Mouse (Mus musculus): ENCODE data around the gene Hdac9. TPM values are rescaled to one million over a fixed set of nuclear protein-coding genes. Genes with fewer than 3 reads are reported as not detected.

The Hdac9 gene
- polyA plus RNA-seq, 1 experiment from 2014 or later: 8.8 TPM

DNA sequence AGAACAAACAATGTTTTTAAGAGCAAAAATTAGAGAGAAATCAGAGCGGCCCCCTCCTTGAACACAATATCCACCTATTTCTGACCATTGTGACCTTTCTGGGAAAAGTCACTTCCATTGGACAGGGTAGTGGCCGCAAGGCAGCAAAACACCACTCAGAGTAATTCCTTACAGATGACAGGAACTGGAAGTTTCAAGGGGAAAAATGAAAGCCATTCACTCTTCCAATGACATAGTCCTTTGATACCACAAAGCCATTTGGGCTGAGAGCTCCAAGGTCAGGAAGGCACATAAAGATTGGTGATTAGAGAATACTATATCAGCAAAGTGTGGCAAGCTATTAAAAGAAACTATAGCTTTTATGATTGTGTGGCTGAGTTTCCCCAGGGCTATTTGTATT, 574.1 kb downstream of the Hdac9 start:
- no peak overlapping the region for H3K9ac ChIP-seq
- no peaks in the 10 kb centered on the region for H3K36me3 ChIP-seq
- H3K4me2 ChIP-seq (replicated peaks): no peak overlapping the region
- no peak overlapping the region for H3K4me3 ChIP-seq
- H3K9me3 ChIP-seq: no peaks in the 10 kb centered on the region
- 58% methylated on average over 2 of the region's 2 CpGs for WGBS
- no peaks in the 10 kb centered on the region for H3K4me1 ChIP-seq
- H3K27ac ChIP-seq: no peak overlapping the region
- H3K27me3 ChIP-seq (replicated peaks): no peaks in the 10 kb centered on the region
- no peak for ATAC-seq (ENCODE audit: low FRiP score, low read depth)

DNA sequence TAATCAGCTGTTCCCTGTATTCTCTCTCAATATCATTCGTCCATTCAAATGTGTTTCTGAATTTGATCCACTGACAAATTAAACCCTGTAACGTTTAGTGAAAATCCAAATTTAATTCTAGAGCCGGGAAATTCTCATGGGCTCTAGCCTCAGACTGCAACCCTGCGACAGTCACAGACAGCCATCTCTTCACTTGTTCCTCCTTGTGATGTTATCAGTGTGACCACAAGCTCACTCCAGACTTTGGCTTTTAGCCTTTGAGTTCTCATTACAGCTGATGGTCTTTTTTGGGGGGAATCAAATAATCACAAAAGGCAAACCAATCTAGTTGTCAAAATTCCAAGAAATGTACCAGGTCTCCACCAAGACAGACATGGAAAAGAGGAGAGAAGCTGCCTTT, 578.0 kb downstream of the Hdac9 start:
- no peak overlapping the region for H3K27ac ChIP-seq
- H3K4me2 ChIP-seq (replicated peaks): no peak overlapping the region
- H3K36me3 ChIP-seq: no peaks in the 10 kb centered on the region
- no peaks in the 10 kb centered on the region for H3K9me3 ChIP-seq
- 91% methylated on average over 4 of the region's 4 CpGs for WGBS
- H3K27me3 ChIP-seq (replicated peaks): no peaks in the 10 kb centered on the region
- no peaks in the 10 kb centered on the region; the same call in 1 of the 2 replicates for H3K4me1 ChIP-seq
- no peak overlapping the region for H3K9ac ChIP-seq
- ATAC-seq (ENCODE audit: low FRiP score, low read depth): no peak
- no peak overlapping the region for H3K4me3 ChIP-seq

DNA sequence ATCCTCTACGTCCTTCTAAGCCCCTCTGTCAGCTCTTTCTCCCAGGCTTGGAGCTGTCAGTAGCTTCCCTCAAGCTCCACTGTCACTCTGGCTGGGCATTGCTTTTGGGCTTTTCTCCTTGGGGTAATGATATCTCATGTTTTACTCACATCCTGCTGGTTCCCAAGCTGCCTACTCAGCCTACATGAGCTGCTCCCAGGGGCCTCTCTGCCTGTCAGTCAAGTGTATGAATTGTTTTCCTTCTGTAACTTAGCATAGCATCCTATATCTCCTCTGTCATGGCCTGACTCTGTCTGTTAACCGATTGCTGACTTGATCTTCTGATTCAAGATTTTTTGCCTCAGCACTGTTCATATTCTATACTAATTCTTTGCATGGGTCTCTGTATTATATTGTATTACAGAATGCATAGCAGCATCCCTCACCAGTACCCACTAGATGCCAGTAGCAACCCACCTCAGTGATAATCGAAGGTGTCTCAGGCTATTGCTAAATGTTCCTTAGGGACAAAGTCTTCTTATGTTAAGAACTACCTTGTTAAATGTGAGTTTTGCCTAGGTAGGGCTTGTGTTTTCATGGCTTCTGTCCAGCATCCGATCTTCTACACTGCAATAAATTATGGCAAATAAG, 582.3 kb downstream of the Hdac9 start:
- Histone ChIP-seq H3K36me3 (no peaks in the 10 kb centered on the region), H3K27me3 (replicated peaks) (no peaks in the 10 kb centered on the region), H3K4me1 (no peaks in the 10 kb centered on the region; the same call in 1 of the 2 replicates), H3K9ac (no peak overlapping the region), H3K27ac (no peak overlapping the region), H3K4me3 (no peak overlapping the region), H3K9me3 (no peaks in the 10 kb centered on the region), H3K4me2 (replicated peaks) (no peak overlapping the region)
- ATAC-seq (ENCODE audit: low FRiP score, low read depth): no peak
- 77% methylated on average over 4 of the region's 4 CpGs for WGBS

DNA sequence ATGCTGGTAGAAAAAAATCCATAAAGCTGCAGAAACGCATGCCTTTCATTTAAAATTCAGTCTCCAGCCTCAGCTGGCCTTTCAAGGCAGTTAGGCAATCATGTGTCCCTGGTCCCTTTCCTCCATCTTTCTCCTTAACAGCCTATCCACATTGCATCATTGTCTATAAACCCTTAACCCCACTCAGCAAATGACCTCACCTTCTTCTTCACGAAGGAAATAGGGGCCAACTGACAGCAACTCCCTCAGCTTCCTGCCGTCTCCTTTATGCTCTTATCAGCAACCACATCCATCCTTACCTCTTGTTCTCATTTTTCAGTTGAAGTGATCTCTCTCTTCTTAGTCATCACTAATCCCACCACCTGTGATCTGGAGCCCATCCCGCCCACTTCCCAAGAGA, 584.0 kb downstream of the Hdac9 start:
- Histone ChIP-seq H3K9ac (no peak overlapping the region), H3K27ac (no peak overlapping the region), H3K4me2 (replicated peaks) (no peak overlapping the region), H3K27me3 (replicated peaks) (no peaks in the 10 kb centered on the region), H3K4me3 (no peak overlapping the region), H3K9me3 (no peaks in the 10 kb centered on the region), H3K36me3 (no peaks in the 10 kb centered on the region), H3K4me1 (no peaks in the 10 kb centered on the region; the same call in 1 of the 2 replicates)
- 65% methylated on average over 4 of the region's 4 CpGs for WGBS
- ATAC-seq (ENCODE audit: low FRiP score, low read depth): no peak

- Histone ChIP-seq H3K9me3 (no peaks in the 10 kb centered on the region), H3K27ac (no peak overlapping the region), H3K4me2 (replicated peaks) (no peak overlapping the region), H3K27me3 (replicated peaks) (no peaks in the 10 kb centered on the region), H3K9ac (no peak overlapping the region), H3K36me3 (no peaks in the 10 kb centered on the region), H3K4me1 (no peaks in the 10 kb centered on the region), H3K4me3 (no peak overlapping the region)
- no peak for ATAC-seq (ENCODE audit: low FRiP score, low read depth)
- WGBS: 94% methylated on average over 1 of the region's 1 CpGs
Observed at GRCm38 (mm10) chr12:34327111-34327510, 589.8 kb downstream of the Hdac9 start.

GRCm38 (mm10) chr12:34312113-34312719, 604.7 kb downstream of the Hdac9 start:
- Histone ChIP-seq H3K27me3 (replicated peaks) (no peaks in the 10 kb centered on the region), H3K9me3 (no peaks in the 10 kb centered on the region)
- 84% methylated on average over 15 of the region's 15 CpGs for WGBS

GRCm38 (mm10) chr12:34305453-34305852, 611.4 kb downstream of the Hdac9 start:
- no peak overlapping the region for H3K4me3 ChIP-seq
- no peaks in the 10 kb centered on the region for H3K4me1 ChIP-seq
- no peak overlapping the region for H3K9ac ChIP-seq
- no peaks in the 10 kb centered on the region for H3K36me3 ChIP-seq
- H3K4me2 ChIP-seq (replicated peaks): no peak overlapping the region
- H3K27ac ChIP-seq: no peak overlapping the region
- H3K27me3 ChIP-seq (replicated peaks): no peaks in the 10 kb centered on the region
- no peak for ATAC-seq (ENCODE audit: low FRiP score, low read depth)
- no peaks in the 10 kb centered on the region for H3K9me3 ChIP-seq
- 66% methylated on average over 3 of the region's 3 CpGs for WGBS

More at GRCm38 (mm10) chr12:34312113-34312719, 604.7 kb downstream of the Hdac9 start:
- Histone ChIP-seq H3K4me3 (no peak overlapping the region), H3K4me1 (no peaks in the 10 kb centered on the region), H3K36me3 (no peaks in the 10 kb centered on the region), H3K27ac (no peak overlapping the region), H3K9ac (no peak overlapping the region), H3K4me2 (replicated peaks) (no peak overlapping the region)
- no peak for ATAC-seq (ENCODE audit: low FRiP score, low read depth)

GRCm38 (mm10) chr12:34292346-34292745, 624.5 kb downstream of the Hdac9 start:
- H3K27me3 ChIP-seq (replicated peaks): no peaks in the 10 kb centered on the region
- WGBS: 74% methylated on average over 7 of the region's 7 CpGs
- no peak overlapping the region for H3K4me3 ChIP-seq
- H3K4me2 ChIP-seq (replicated peaks): no peak overlapping the region
- H3K9ac ChIP-seq: no peak overlapping the region
- no peaks in the 10 kb centered on the region for H3K36me3 ChIP-seq
- no peak for ATAC-seq (ENCODE audit: low FRiP score, low read depth)
- H3K27ac ChIP-seq: no peak overlapping the region
- H3K4me1 ChIP-seq: no peaks in the 10 kb centered on the region
- no peaks in the 10 kb centered on the region for H3K9me3 ChIP-seq

- H3K4me1 ChIP-seq: no peaks in the 10 kb centered on the region
- no peak for ATAC-seq (ENCODE audit: low FRiP score, low read depth)
- no peak overlapping the region for H3K4me3 ChIP-seq
- WGBS: 72% methylated on average over 2 of the region's 2 CpGs
- H3K27ac ChIP-seq: no peak overlapping the region
- H3K9me3 ChIP-seq: no peaks in the 10 kb centered on the region
- no peak overlapping the region for H3K9ac ChIP-seq
- H3K27me3 ChIP-seq (replicated peaks): no peaks in the 10 kb centered on the region
- no peaks in the 10 kb centered on the region for H3K36me3 ChIP-seq
- H3K4me2 ChIP-seq (replicated peaks): no peak overlapping the region
Observed at GRCm38 (mm10) chr12:34287218-34287617, 629.7 kb downstream of the Hdac9 start.

DNA sequence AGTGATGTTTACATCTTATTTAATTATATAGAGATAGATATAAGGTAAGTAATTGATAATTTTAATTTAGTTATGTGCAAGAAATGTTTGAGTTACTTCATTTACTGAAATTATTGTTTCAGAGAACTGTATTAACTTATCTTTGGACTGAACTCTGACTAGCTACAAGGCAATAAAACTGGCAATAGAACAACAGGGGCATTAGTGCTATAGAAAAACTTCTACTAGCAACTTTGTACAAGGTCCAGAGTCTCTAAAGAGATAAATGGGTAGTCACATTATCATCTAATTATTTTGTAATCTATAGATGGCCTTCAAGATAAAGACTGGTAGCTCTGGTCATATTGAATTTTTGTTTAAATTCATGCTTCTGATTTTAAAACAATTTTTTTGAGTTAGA, 632.0 kb downstream of the Hdac9 start:
- no peaks in the 10 kb centered on the region for H3K27me3 ChIP-seq (replicated peaks)
- H3K9ac ChIP-seq: no peak overlapping the region
- H3K4me2 ChIP-seq (replicated peaks): no peak overlapping the region
- no peak overlapping the region for H3K4me3 ChIP-seq
- H3K4me1 ChIP-seq: no peaks in the 10 kb centered on the region
- H3K27ac ChIP-seq: no peak overlapping the region
- no peaks in the 10 kb centered on the region for H3K9me3 ChIP-seq
- H3K36me3 ChIP-seq: no peaks in the 10 kb centered on the region
- no peak for ATAC-seq (ENCODE audit: low FRiP score, low read depth)

- Histone ChIP-seq H3K27ac (no peak overlapping the region), H3K4me2 (replicated peaks) (no peak overlapping the region), H3K9ac (no peak overlapping the region), H3K4me1 (no peaks in the 10 kb centered on the region), H3K4me3 (no peak overlapping the region), H3K9me3 (no peaks in the 10 kb centered on the region), H3K36me3 (no peaks in the 10 kb centered on the region), H3K27me3 (replicated peaks) (no peaks in the 10 kb centered on the region)
- no peak for ATAC-seq (ENCODE audit: low FRiP score, low read depth)
- 92% methylated on average over 3 of the region's 3 CpGs for WGBS
Observed at GRCm38 (mm10) chr12:34284396-34284795, 632.5 kb downstream of the Hdac9 start.

DNA sequence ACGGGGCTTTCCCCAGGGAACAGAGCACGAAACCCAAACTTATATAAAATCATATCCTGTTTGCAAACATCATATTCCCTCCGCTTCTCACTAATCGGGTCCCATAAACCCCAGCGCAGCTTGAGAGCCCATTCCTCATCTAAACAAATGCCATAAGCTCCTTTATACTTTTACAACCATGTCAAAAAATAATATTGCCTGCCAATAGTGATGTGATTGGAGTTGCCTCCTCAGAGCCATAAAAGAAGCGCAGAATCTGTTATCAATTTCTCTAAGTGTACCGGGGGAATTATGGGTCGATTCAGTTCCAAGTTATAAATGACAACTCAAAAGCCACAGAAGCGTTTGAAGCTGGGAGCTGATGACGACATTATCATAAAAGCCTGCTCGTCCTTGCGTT, 638.1 kb downstream of the Hdac9 start:
- no peak overlapping the region for H3K4me3 ChIP-seq
- H3K27ac ChIP-seq: no peak overlapping the region
- no peaks in the 10 kb centered on the region for H3K27me3 ChIP-seq (replicated peaks)
- H3K36me3 ChIP-seq: no peaks in the 10 kb centered on the region
- 87% methylated on average over 12 of the region's 12 CpGs for WGBS
- H3K4me2 ChIP-seq (replicated peaks): no peak overlapping the region
- no peaks in the 10 kb centered on the region for H3K9me3 ChIP-seq
- no peaks in the 10 kb centered on the region for H3K4me1 ChIP-seq
- no peak for ATAC-seq (ENCODE audit: low FRiP score, low read depth)
- no peak overlapping the region for H3K9ac ChIP-seq

DNA sequence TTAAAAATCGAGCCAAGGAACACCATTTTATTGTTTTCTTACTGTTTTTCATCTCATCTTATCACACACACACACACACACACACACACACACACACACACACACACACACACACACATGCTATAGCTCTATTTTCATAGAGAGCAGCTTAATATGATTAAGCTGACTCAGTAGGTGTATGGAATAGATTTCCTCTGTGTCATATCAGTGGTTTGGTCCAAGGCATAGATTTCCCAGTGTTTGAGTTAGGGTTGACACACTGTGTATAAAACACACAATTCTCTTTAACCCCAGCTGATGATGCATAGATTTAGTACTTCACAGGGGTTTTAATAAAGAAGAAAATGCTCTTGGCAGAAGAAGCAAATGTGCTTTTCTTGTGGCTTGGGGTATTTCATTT, 643.1 kb downstream of the Hdac9 start:
- H3K9me3 ChIP-seq: no peaks in the 10 kb centered on the region
- H3K4me2 ChIP-seq (replicated peaks): no peak overlapping the region
- H3K4me1 ChIP-seq: no peaks in the 10 kb centered on the region
- H3K9ac ChIP-seq: no peak overlapping the region
- no peak overlapping the region for H3K27ac ChIP-seq
- no peaks in the 10 kb centered on the region for H3K27me3 ChIP-seq (replicated peaks)
- H3K36me3 ChIP-seq: no peaks in the 10 kb centered on the region
- no peak overlapping the region for H3K4me3 ChIP-seq
- 86% methylated on average over 1 of the region's 1 CpGs for WGBS
- ATAC-seq (ENCODE audit: low FRiP score, low read depth): no peak
